Mouse (Mus musculus) kidney, postnatal 0 days (tissue): ENCODE data around the gene Hcar2. TPM values are rescaled to one million over a fixed set of nuclear protein-coding genes. Genes with fewer than 3 reads are reported as not detected.
A peak's percentile ranks its signal among the peaks of the same experiment; 100 is the strongest.

ENCODE experiments used
- ATAC-seq: fragments of 200-750 bp; cut with Nextera tagmentation; replicated peaks from 2 replicates; pipeline ENCODE4 v1.8.0; 2017; ENCODE audit warnings: low read depth, moderate number of reproducible peaks, moderate TSS enrichment, moderate library complexity; ENCODE audit not compliant: low FRiP score
- DNase-seq: peaks from one replicate; pipeline ENCODE4 v3.0.0-alpha.2; 2016; ENCODE audit warnings: low spot score
- H3K27ac ChIP-seq: fragments of 300-500 bp; sonication (generic); 2 replicates; pipeline ENCODE4 v1.5.1; 2014; ENCODE audit warnings: mild to moderate bottlenecking
- H3K27me3 ChIP-seq: fragments of 300-500 bp; sonication (generic); 2 replicates; pipeline ENCODE4 v1.6.1; 2014; ENCODE audit warnings: low read length, mixed read lengths; ENCODE audit not compliant: insufficient read depth
- H3K36me3 ChIP-seq: fragments of 300-500 bp; sonication (generic); 2 replicates; pipeline ENCODE4 v1.6.1; 2014; ENCODE audit warnings: low read length, mixed read lengths; ENCODE audit not compliant: insufficient read depth
- H3K4me1 ChIP-seq: fragments of 300-500 bp; sonication (generic); replicated peaks from 2 replicates; pipeline ENCODE4 v1.6.1; 2014; ENCODE audit warnings: antibody characterized with exemption, low read length, mixed read lengths; ENCODE audit not compliant: insufficient read depth
- H3K4me2 ChIP-seq: fragments of 300-500 bp; sonication (generic); 2 replicates; pipeline ENCODE4 v1.6.1; 2014; ENCODE audit warnings: mild to moderate bottlenecking, low read length, moderate library complexity, mixed read lengths
- H3K4me3 ChIP-seq: fragments of 300-500 bp; sonication (generic); replicated peaks from 2 replicates; pipeline ENCODE4 v1.5.1; 2014; ENCODE audit warnings: low read depth, low read length
- H3K9ac ChIP-seq: fragments of 300-500 bp; sonication (generic); 2 replicates; pipeline ENCODE4 v1.6.1; 2014; ENCODE audit warnings: low read depth, low read length
- H3K9me3 ChIP-seq: fragments of 300-500 bp; sonication (generic); replicated peaks from 2 replicates; pipeline ENCODE4 v1.6.1; 2016; ENCODE audit warnings: low read length, inconsistent platforms, mixed read lengths
- CTCF ChIP-seq: IDR thresholded peaks from 2 replicates; pipeline ENCODE4 v1.5.1; 2016; ENCODE audit warnings: antibody characterized with exemption, low read depth, mild to moderate bottlenecking, moderate library complexity
- WGBS: fragments of 180-500 bp; shearing (Covaris S2); extraction: QIAGEN DNeasy Blood & Tissue Kit; methylation state at CpG from one replicate; pipeline ENCODE4 v1.1.7; 2014; 5-methylcytosine and 5-hydroxymethylcytosine counted together
- polyA plus RNA-seq: library from polyadenylated mRNA; unstranded; fragments of >200 nt; fragmentation: Nextera tagmentation; extraction: Ambion mirVana; gene quantifications from 2 replicates; pipeline ENCODE4 v1.2.1, GENCODE M21; 2015

Hcar2 gene
- polyA plus RNA-seq, 1 experiment from 2014 or later: not detected

DNA sequence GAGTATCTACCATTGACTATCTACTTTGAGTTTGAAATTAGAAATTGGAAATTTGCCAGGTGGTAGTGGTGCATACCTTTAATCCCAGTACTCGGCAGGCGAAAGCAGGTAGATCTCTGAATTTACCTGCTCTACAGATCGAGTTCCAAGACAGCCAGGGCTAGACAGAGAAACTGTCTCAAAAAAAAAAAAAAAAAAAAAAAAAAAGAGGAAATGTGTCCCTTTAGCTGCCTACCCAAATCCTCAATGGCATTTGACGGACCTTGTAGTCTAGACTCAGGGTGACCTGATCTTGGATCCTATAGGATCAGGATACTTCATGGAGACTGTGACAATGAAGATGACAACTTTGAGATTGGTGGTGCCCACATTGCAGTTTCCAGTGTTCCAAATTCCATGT, 1.2 kb upstream of the Hcar2 start:
- no peak for TF ChIP-seq CTCF

DNA sequence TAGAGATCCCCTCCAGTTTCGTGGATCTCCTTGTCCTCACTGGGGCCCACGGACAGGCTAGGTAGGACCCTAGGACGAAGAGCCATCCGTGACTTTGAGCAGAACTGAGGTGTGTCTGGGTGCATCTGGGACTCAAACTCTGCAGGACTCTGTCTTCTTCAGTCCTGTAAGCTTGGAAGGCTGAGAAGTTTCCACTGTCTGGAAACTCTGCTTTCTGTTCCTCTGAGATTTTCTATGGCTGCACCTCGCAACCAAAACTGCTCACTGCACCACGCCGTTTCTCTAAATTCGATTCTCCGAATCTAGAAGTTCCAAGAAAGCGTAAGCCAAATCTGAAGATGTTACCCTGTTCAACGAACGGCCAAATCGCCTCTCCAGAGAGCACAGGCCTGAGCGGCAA, 1.4 kb downstream of the Hcar2 start:
- Histone ChIP-seq H3K27me3 (no peaks in the 10 kb centered on the region), H3K9ac (no peak overlapping the region), H3K27ac (no peak overlapping the region), H3K4me3 (no peak overlapping the region), H3K4me2 (no peak overlapping the region), H3K36me3 (no peaks in the 10 kb centered on the region), H3K4me1 (no peaks in the 10 kb centered on the region), H3K9me3 (no peaks in the 10 kb centered on the region)
- WGBS: 91% methylated on average over 14 of the region's 14 CpGs
- TF ChIP-seq CTCF: no peak
- ATAC-seq: no peak
- DNase-seq: no peak

More for the DNA sequence above, 1.2 kb upstream of the Hcar2 start:
- 86% methylated on average over 4 of the region's 4 CpGs for WGBS
- H3K9ac ChIP-seq: no peak overlapping the region
- DNase-seq (no peak), ATAC-seq (no peak)
- H3K27ac ChIP-seq: no peak overlapping the region
- H3K9me3 ChIP-seq: no peaks in the 10 kb centered on the region
- no peaks in the 10 kb centered on the region for H3K36me3 ChIP-seq
- no peak overlapping the region for H3K4me2 ChIP-seq
- no peak overlapping the region for H3K4me3 ChIP-seq
- H3K4me1 ChIP-seq: no peaks in the 10 kb centered on the region
- H3K27me3 ChIP-seq: no peaks in the 10 kb centered on the region

DNA sequence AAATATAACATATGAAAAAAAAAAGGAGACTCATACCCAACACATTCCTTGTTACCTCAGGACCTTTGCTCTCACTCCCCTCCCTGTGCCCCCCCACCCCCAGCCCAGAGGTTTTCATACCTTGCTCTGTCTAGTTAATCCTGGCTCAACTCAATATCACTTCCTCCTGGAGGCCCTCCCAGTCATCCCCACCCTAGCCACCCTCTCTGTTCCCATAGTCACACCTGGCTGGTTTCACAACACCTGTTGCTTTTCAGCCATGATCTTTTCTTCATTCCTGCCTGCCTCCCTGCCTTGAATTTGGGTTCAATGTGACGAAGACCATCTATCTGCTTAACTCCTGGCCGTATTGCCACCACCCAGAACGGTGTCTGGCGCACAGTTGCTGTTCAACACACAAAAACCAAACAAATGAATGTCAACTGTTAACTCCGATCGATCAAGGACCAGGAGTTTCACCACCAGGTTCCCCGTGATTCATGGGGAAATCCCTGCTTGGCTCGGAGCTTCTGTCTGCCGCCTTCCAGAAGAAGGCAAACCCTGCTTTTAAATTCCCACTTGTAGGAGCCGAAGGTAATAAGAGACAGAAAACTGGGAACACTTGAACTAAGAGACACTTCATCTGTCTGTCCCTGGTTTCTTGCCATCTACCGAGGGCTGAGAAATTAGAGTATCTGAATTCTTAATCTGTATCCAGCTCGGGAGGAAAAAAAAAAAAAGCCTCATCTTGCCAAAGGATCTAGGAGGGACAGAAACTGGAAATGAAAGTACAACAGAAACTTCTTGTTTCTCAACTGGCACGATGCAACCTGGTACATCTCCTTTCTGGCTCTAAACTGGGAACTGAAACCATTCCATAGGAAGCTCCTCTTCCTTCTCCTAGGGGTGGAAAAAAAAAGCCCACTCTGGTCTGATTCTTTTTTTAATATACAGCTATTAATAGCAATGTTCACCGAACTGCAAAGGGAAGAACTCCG, 2.6 kb downstream of the Hcar2 start:
- H3K4me3 ChIP-seq: no peak overlapping the region
- no peaks in the 10 kb centered on the region for H3K27me3 ChIP-seq
- WGBS: 63% methylated on average over 15 of the region's 15 CpGs
- H3K27ac ChIP-seq: no peak overlapping the region
- H3K9me3 ChIP-seq: no peaks in the 10 kb centered on the region
- no peak for DNase-seq
- H3K36me3 ChIP-seq: no peaks in the 10 kb centered on the region
- H3K9ac ChIP-seq: no peak overlapping the region
- peak overlapping the region; percentile 14; the same call in 1 of the 2 replicates for H3K4me2 ChIP-seq
- no peak for TF ChIP-seq CTCF
- ATAC-seq: no peak
- H3K4me1 ChIP-seq: no peaks in the 10 kb centered on the region

DNA sequence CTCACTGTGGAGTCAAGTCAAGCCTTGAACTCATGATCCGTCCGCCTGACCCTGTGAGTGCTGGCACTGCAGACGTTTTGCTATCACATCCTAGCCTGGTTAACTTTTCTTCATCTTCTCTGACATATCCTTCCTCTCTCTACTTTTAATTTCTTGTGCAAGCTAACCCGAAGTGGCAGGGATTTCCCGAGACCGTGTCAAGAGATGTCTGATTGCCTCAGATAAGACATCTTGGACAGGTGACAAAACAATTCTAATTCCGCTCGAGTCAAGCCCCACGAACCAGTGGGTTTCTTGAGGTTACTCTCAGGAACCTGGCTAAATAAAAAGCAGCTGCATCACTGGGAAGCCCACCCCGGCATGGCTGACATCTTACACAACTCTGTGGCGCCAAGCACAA, 6.5 kb downstream of the Hcar2 start:
- TF ChIP-seq CTCF: no peak
- H3K9me3 ChIP-seq: no peaks in the 10 kb centered on the region
- 60% methylated on average over 11 of the region's 11 CpGs for WGBS
- no peaks in the 10 kb centered on the region for H3K27me3 ChIP-seq
- no peak overlapping the region for H3K4me2 ChIP-seq
- no peak overlapping the region for H3K27ac ChIP-seq
- no peaks in the 10 kb centered on the region for H3K4me1 ChIP-seq
- H3K36me3 ChIP-seq: no peaks in the 10 kb centered on the region
- no peak overlapping the region for H3K9ac ChIP-seq
- no peak for ATAC-seq
- H3K4me3 ChIP-seq: no peak overlapping the region
- no peak for DNase-seq

DNA sequence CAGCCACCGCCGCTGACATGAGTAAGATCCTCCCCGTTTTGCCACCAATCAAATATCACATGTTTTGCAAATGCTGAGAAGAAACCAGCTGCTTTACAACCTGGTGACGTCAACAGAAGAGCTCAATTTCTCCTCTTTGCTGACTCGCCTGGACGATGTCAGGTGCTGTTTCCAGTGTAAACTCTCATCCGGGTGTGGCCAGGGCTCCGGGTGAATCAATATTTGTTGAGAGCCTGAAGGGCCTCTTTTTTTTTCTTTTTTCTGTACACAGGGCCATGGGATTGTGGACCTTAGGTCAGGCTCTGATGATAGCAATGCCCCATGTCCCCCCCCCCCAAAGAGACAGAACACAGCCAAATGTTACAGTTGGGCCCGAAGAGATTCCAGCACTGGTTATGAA, 10.8 kb downstream of the Hcar2 start:
- no peak for DNase-seq
- no peaks in the 10 kb centered on the region for H3K36me3 ChIP-seq
- no peak for TF ChIP-seq CTCF
- 82% methylated on average over 9 of the region's 9 CpGs for WGBS
- H3K27me3 ChIP-seq: no peaks in the 10 kb centered on the region
- H3K9me3 ChIP-seq: no peaks in the 10 kb centered on the region
- no peak overlapping the region for H3K27ac ChIP-seq
- ATAC-seq: no peak
- H3K4me3 ChIP-seq: no peak overlapping the region
- H3K4me2 ChIP-seq: no peak overlapping the region
- no peak overlapping the region for H3K9ac ChIP-seq
- H3K4me1 ChIP-seq: no peaks in the 10 kb centered on the region

DNA sequence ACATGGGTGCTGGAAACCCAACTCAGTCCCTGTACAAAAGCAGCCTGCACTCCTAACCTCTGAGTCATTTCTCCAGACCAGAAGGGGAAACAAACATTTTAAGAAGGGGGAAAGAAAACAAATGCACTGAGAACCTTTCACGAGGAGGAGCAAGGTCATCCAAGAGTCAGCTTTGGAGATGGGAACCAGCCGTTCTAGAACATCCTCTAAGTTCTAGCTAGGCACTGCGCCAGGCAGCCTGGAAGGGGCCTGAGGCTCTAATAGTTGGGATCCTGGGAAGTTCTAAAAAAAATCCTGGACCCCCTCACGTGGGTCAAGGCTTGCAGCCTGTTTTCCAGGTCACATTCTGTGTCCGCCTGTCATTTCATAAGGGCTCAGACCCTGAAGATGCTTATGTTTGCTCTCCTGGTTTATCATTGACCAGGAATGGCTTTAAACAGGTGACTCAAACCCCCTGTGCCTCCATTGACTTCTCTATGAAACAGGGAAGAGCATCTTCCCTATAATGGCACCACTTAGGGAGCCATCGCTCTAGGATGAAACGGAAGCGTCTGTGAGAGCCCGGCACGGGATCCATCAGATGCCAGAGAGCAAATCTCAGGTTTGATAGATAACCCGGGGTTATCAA, 11.3 kb downstream of the Hcar2 start:
- H3K27me3 ChIP-seq: no peaks in the 10 kb centered on the region
- no peaks in the 10 kb centered on the region for H3K36me3 ChIP-seq
- no peak overlapping the region for H3K4me3 ChIP-seq
- no peaks in the 10 kb centered on the region for H3K4me1 ChIP-seq
- H3K9ac ChIP-seq: no peak overlapping the region
- H3K4me2 ChIP-seq: no peak overlapping the region
- H3K9me3 ChIP-seq: no peaks in the 10 kb centered on the region
- DNase-seq (peak; percentile 30), ATAC-seq (no peak)
- no peak overlapping the region for H3K27ac ChIP-seq
- 81% methylated on average over 11 of the region's 11 CpGs for WGBS
- no peak for TF ChIP-seq CTCF
